Mouse (Mus musculus): ENCODE measurements around the gene Ppp1r35.

GRCm38 (mm10) chr5:137756882-137757661 is 21.6 kb upstream of the Ppp1r35 start:
- TF ChIP-seq POLR2A (IDR thresholded peaks at IDR 0.05; ENCODE audit: borderline replicate concordance, extremely low read depth, insufficient read depth, insufficient read length, poor library complexity, severe bottlenecking), result no peak
- peak; percentile 99 for TF ChIP-seq CTCF (IDR thresholded peaks at IDR 0.05; ENCODE audit: borderline replicate concordance, extremely low read depth, insufficient read depth, insufficient read length)
